Mouse (Mus musculus) gastrocnemius, postnatal 25 days (tissue): ENCODE results near the gene Gpr84. TPM values are rescaled to one million over a fixed set of nuclear protein-coding genes. Genes with fewer than 3 reads are reported as not detected.

Experiments used
- DNase-seq: peaks from one replicate; pipeline ENCODE4 v3.0.0; 2022
- long read RNA-seq, 2 experiments: library from polyadenylated mRNA; stranded (forward); transcript quantifications; one replicate each; pipeline ENCODE4 v2.0.0; 2021
- total RNA-seq, 2 experiments: library from RNA; stranded (reverse); gene quantifications; 1 replicate in 1 of 2; 2 replicates in 1 of 2; pipeline ENCODE4 v1.2.3; 2021

Gene Gpr84
- not detected for total RNA-seq
- long read RNA-seq, experiment 1 = 0 reads
- long read RNA-seq, experiment 2 = 0 reads

- DNase-seq = no peak
Observed at GRCm38 (mm10) chr15:103310365-103310910, at the start of gene Gpr84. Gpr84 (minus strand) TSS chr15:103310612.

GRCm38 (mm10) chr15:103359869-103360602, 49.6 kb upstream of the Gpr84 start:
- DNase-seq = peak; percentile 86

- DNase-seq = peak; percentile 71
Observed at GRCm38 (mm10) chr15:103359122-103359510, 48.7 kb upstream of the Gpr84 start.

GRCm38 (mm10) chr15:103358278-103359121, 48.1 kb upstream of the Gpr84 start:
- DNase-seq = peak; percentile 59

- DNase-seq = no peak
Observed at GRCm38 (mm10) chr15:103357817-103358216, 47.4 kb upstream of the Gpr84 start.

- DNase-seq = no peak
Observed at GRCm38 (mm10) chr15:103356130-103356529, 45.7 kb upstream of the Gpr84 start.

GRCm38 (mm10) chr15:103355420-103355819, 45.0 kb upstream of the Gpr84 start:
- no peak for DNase-seq

- DNase-seq = no peak
Observed at GRCm38 (mm10) chr15:103354690-103355089, 44.3 kb upstream of the Gpr84 start.

GRCm38 (mm10) chr15:103353511-103354256, 43.3 kb upstream of the Gpr84 start:
- no peak for DNase-seq

GRCm38 (mm10) chr15:103352856-103353255, 42.4 kb upstream of the Gpr84 start:
- DNase-seq = no peak

- DNase-seq = peak; percentile 43
Observed at GRCm38 (mm10) chr15:103347275-103347684, 36.9 kb upstream of the Gpr84 start.

- DNase-seq = no peak
Observed at GRCm38 (mm10) chr15:103345789-103346188, 35.4 kb upstream of the Gpr84 start.

GRCm38 (mm10) chr15:103343556-103343955, 33.1 kb upstream of the Gpr84 start:
- no peak for DNase-seq

- DNase-seq = no peak
Observed at GRCm38 (mm10) chr15:103343008-103343407, 32.6 kb upstream of the Gpr84 start.

GRCm38 (mm10) chr15:103342415-103342814, 32.0 kb upstream of the Gpr84 start:
- DNase-seq = peak; percentile 48

GRCm38 (mm10) chr15:103341547-103341946, 31.1 kb upstream of the Gpr84 start:
- DNase-seq = no peak

- no peak for DNase-seq
Observed at GRCm38 (mm10) chr15:103340786-103341185, 30.4 kb upstream of the Gpr84 start.

- DNase-seq = peak; percentile 54
Observed at GRCm38 (mm10) chr15:103339961-103340337, 29.5 kb upstream of the Gpr84 start, which contains the start of gene Zfp385a. Zfp385a (minus strand) TSS chr15:103340093.

GRCm38 (mm10) chr15:103339166-103339960, 29.0 kb upstream of the Gpr84 start:
- no peak for DNase-seq

GRCm38 (mm10) chr15:103338829-103339165, 28.4 kb upstream of the Gpr84 start:
- DNase-seq = no peak

GRCm38 (mm10) chr15:103336996-103337667, 26.7 kb upstream of the Gpr84 start:
- DNase-seq = no peak
